Mouse (Mus musculus) heart, adult 11 months (tissue): ENCODE results near the gene Eno3.

ENCODE experiments used
- DNase-seq: peaks from one replicate; pipeline ENCODE4 v3.0.0; 2022

Gene Eno3

DNA sequence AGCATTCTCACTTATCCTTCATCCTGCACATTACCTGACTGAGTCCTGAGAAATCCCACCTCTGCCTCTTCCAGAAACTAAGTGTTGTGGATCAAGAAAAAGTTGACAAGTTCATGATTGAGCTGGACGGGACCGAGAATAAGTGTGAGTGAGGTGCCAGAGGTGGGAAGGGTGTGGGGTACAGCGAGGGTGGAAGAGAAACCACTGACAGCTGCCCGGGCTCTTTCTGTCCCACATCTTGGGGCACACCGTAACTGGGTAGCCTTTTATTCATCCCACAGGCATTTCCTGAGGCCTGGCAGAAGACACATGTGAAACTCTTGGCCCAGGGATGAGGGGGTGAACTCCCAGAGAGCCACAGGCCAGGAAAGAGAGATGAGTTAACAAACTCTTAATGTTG is 1.5 kb downstream of the Eno3 start:
- peak; percentile 90 for DNase-seq

DNA sequence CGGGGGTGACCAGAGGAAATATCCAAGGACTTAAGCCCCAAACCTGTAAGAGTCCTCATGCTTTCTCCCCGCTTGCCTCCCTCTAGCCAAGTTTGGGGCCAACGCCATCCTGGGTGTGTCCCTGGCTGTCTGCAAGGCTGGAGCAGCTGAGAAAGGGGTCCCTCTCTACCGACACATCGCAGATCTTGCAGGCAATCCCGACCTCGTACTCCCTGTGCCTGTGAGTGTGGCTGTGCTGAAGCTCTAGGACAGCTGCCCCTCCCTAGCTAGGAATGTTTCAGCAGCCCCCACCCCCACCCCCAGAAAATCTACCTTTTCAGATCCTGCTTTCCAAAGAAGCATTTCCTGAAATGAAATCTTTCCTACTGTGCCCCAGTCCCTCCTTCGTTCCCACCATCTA is 1.9 kb downstream of the Eno3 start:
- DNase-seq = no peak

DNA sequence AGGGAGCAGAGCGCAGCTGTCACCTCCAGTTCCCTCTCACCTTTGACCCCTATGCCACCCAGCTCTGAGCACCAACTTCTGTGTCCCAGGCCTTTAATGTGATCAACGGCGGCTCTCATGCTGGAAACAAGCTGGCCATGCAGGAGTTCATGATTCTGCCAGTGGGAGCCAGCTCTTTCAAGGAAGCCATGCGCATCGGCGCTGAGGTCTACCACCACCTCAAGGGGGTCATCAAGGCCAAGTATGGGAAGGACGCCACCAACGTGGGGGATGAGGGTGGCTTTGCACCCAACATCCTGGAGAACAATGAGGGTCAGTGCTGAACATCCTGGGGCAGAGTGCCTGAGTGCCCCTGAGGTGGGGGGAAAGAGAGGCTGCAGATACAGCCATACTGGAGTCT is 3.6 kb downstream of the Eno3 start:
- peak; percentile 93 for DNase-seq

DNA sequence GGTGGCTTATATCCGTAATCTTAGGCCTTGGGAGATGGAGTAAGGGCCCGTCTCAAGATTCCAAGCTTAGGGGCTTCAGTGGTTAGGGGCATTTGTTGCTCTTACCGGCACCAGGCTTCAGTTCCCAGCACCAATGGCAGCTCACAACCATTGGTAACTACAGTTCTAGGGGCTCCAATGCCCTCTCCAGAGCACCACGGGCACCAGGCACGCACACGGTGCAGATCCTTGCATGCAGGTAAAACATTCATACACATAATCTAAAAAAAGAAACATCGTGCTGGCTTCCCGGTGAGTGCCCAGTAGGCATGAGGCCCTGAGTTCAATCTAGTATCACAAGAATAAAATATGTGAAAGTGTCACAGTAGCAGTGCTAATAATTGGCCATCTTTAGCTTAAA is 6.1 kb downstream of the Eno3 start:
- DNase-seq = peak; percentile 79

DNA sequence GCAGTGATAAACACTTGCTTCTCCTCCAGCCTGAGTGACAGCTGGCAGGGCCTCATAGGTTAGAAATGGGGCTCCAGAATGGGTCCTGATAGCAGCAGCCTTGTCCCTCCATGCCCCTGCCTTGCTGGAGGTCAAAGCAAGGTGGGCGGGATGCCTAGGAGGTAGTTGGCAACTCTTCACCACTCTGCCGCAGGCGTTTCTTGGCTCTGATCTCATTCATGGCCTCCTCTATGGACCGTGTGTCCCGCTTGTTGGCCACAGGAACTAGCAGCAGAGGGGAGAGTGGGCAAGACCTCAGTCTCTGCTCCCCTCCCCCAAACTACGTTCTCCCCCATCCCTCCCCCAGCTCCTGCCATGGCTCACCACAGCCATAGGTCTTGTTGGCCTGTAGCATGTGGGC is 7.0 kb downstream of the Eno3 start:
- DNase-seq = peak; percentile 95

DNA sequence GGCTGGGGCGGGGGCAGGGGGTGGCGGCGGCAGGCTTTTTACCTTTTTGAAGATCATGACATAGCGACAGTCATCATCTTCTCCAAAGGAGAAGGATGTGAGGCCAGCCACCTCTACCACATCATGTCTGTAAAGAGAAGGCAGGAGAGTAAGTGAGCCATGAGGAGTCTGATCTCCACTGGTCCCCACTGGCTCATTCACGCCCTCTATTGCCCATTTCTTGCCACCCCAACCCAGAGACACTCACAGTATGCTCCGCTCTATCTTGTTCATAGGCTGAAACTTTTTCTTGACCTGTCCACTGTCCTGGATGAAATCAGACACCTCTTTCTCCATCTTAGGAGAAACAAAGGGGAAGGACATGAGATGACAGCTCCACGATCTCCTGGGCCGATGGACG is 7.7 kb downstream of the Eno3 start:
- DNase-seq = no peak

- DNase-seq = peak; percentile 86
Observed at GRCm38 (mm10) chr11:70666687-70667086, 9.7 kb downstream of the Eno3 start.

- peak; percentile 95 for DNase-seq
Observed at GRCm38 (mm10) chr11:70667271-70668150, 10.5 kb downstream of the Eno3 start.

- no peak for DNase-seq
Observed at GRCm38 (mm10) chr11:70668335-70668770, 11.4 kb downstream of the Eno3 start.

DNA sequence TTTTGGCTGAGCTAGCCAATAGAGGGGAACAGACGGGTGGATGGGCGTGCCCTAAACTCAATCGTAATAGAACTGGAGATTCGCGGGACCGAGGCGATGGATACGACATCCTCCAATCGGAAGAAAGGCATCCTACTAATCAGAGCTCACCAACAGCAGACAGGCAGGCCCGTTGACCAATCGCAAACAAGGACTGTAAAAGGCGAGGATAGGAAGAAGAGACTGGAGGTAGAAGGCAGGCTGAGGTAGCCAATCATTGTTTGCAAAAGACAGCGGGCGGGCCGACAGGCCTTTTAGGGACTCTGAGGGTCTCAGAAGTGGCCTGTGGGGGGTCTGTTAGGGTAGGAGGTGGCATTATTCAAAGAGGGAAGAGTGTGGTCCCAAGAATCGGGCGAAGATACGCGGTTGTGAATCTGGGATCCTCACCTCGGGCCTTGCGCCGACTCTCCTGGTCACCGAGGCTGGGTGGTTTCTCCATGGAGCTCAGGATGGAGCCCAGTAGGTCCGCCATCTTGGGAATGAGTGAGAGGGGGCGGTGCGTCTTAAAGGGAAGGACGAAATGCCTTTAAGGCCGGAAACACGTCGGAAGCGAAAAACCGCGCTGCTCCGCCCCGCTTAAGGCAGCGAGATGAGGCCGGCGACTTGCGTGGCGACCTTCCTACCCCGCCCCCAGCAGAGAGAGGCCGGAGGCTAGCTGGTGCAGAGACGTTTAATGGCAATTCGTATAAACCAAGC is 11.9 kb downstream of the Eno3 start, which contains the start of gene Spag7:
Gene Spag7, minus strand, starts transcription at position 646 of the 735 bp plus-strand sequence.
- peak; percentile 100 for DNase-seq

DNA sequence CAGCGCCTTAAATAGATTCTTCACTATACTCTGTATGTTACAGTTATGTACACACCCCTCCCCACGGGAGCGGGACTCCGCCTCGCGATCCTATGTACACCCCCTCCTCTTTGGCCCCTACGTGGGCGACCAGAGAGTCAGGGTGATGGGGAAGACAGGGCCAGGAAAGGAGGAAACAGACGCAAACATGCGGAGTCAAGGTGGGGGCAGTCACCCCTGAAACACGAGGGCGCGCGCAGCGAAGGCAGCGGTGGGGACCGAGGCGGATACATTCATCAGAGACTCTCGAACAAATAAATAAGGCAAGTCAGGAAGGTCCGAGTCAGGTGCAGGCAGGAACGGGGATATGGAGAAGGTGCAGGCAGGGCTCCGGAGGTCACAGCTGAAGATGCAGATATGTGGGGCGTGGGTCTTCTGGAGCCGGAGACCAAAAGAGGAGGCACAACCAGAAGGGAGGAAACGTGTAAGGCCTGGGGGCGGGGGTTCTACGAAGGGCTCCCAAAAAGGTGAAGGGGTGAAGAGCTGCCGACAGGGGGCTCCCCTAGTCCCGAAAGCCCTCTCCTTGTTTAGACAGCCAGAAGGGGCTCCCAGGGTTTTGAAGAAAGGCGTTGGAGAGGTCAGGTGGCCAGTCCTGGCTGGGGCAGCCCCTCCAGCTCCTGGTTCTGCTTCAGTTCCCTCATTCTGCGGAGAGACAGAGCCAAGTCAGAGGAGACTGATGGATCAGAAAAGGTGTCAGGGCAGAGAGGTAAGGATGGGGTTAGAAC is 12.8 kb downstream of the Eno3 start:
- peak; percentile 98 for DNase-seq

DNA sequence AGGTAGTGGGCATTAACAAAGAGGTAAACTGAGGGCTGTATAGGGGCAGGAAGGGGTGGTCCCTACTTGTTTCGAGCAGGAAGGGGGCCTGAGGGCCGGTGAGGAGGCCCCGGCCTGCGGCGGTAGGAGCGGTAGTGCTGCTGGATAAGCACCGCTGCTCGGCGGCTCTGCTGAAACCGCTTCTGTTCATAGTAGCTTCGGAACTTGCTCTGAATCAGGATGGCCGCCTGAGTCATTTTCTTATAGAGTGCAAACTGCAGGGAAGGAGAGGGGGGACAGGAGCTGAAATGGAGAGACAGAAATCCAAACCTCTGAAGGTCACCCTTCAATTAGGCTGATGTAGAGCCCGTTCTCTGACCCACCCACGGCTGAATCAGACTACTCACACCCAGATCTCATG is 13.5 kb downstream of the Eno3 start:
- no peak for DNase-seq

GRCm38 (mm10) chr11:70671333-70672047 is 14.5 kb downstream of the Eno3 start:
- peak; percentile 90 for DNase-seq

DNA sequence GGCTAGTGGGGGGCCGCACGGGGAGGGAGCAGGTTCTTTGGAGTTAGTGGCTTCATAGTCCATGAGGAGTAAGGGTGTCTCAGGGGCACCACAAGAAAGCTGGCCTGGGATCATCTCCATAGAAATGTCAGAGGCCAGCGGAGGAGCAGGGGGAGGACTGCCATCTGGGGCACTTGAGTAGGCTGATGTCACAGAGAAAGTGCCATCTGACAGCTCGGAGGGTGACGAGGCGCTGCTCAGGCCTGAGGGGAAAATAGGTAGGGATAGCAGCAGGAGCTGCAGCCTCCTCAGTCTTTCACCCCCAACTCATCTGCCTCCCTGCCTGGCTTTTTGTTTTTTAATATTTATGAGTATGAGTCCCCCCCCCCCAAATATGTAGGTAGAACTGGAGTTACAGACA is 17.0 kb downstream of the Eno3 start:
- DNase-seq = peak; percentile 86

GRCm38 (mm10) chr11:70674501-70674900 is 17.5 kb downstream of the Eno3 start:
- peak; percentile 94 for DNase-seq

DNA sequence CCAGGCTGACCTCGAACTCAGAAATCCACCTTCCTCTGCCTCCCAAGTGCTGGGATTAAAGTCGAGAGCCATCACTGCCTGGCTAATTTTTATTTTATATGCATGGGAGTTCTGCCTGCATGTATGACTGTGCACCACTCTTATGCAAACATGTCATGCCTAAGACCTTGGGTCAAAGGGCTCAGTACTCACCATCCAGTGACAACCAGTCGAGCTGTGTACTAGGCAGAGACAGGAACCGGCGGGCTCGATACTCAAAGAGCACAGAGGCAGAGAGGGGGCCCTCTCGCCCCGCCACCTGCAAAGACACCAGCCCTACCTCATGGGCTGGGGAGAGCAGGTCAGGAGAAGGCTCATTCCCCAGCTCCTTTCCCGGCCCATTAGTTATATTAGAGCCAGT is 21.1 kb downstream of the Eno3 start:
- DNase-seq = no peak

DNA sequence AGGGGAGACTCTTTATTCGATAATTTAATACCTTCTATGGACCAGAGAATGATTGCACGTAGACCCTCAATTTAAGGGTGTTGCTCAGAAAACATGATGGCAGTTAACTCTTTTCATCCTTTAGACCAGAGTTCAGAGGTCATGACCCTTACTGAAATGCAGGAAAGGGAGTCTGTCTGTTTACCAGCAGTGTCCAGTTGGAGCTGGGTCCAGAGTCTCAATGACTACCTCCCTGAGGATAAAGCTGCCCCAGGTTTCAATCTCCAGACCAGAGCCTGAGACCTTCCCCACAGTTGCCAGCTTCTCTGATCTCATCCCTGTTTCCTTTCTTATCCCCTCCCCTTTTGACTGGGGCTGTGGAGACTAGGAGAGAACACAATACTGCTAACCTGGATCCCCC is 21.6 kb downstream of the Eno3 start:
- no peak for DNase-seq

DNA sequence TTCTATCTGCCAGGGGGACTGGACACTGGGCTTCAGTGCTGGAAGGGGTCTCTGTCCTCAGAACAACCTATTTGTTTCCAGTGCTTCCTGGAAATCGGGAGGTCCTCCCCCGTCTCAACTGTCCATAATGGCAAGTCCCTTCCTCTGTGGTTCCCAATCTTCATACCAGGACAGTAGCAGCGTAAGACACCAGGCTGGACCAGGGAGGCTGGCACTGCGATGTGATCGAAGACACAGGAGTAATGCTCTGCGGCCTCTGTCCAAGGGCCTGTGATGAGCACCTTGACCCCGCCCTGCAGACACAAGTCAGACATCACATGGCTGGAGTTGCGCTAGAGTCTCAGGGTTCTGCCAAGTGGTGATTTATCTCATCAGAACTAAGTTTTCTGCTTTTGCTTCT is 22.4 kb downstream of the Eno3 start:
- peak; percentile 90 for DNase-seq

GRCm38 (mm10) chr11:70679894-70680293 is 22.9 kb downstream of the Eno3 start:
- peak; percentile 97 for DNase-seq

DNA sequence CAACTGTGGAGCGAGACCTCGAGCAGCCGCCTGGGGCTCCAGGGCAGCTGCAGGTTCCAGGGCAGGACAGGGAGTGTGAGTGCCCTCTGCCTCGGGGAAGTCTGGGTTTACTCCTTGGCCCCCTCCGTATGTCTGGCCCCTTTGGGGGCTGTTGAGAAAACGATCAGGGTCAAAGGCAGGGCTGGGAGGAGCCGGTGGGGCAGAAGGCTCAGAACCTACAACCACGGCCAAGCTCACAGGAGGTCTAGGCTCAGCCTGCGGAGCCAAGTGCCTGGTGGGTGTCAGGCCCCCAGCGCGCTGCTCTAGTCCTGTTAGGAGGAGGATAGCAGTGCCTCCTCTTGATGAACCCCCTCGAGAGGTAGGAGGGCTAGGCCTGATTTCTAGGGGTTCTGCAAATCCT is 24.2 kb downstream of the Eno3 start:
- peak; percentile 92 for DNase-seq

DNA sequence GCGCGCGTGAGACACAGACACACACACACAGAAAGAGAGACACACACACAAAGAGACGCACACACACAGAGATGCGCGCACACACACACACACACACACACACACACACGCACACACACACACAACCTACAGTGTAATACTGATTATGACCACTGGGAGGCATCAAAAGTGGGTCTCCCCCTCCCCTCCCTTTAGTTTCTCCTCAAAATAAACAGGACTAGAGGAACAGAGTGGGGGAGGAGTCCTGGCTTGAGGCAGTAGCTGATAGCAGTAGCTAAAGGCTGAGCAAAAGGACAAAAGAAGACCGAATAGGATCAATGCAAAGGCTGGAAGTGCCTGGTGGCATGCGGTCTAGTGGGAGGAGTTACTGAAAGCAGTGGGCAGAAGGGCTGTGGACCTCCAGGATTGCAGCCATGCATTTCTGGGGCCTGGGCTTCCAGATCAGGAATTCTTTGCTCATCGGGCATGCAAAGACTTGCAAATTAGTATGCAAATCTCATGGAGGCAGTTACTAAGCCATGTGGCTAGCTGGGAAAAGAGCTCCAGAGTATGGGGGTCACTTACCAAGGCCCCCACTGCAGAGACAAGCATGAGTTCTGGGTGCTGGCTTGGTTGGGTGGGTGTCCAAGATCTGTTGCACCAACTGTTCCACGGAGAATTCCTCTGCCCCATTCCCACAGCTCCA is 25.0 kb downstream of the Eno3 start:
- DNase-seq = no peak

DNA sequence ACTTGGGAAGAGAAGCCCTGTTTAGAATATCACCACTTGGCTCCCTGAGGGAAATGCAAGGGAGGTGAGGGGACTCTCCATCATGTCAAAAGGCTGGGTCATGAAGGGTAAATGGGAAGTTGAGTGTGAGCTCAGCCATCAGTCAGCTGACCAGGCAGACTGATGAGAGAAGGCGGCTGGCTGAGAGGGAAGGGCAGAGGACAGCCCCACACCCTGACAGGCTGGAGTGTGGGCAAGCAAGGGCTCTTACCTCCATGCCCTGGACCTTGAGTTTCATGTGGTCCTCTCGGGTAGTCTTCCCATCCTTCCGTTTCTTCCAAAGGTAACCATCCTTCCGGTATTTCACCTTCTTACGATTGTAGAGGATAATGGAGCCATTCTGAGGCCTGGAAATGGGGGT is 26.6 kb downstream of the Eno3 start:
- DNase-seq = peak; percentile 96
